Mouse (Mus musculus) heart, postnatal 36 days (tissue): ENCODE measurements around the gene Dpp10. TPM values are rescaled to one million over a fixed set of nuclear protein-coding genes. Genes with fewer than 3 reads are reported as not detected.
A peak's percentile ranks its signal among the peaks of the same experiment; 100 is the strongest.

Source experiments
- DNase-seq, 2 experiments: peaks; one replicate each; pipeline ENCODE4 v3.0.0; 2021 to 2022
- intact Hi-C: fragments of 180-260 bp; cut with DNase I; formaldehyde crosslinking; loops from one replicate; pipeline ENCODE4 v1.15.1; 2025
- total RNA-seq, 2 experiments: library from RNA; stranded (reverse); gene quantifications; 2 replicates each; pipeline ENCODE4 v1.2.3; 2021

Dpp10 gene
- not detected for total RNA-seq

DNA sequence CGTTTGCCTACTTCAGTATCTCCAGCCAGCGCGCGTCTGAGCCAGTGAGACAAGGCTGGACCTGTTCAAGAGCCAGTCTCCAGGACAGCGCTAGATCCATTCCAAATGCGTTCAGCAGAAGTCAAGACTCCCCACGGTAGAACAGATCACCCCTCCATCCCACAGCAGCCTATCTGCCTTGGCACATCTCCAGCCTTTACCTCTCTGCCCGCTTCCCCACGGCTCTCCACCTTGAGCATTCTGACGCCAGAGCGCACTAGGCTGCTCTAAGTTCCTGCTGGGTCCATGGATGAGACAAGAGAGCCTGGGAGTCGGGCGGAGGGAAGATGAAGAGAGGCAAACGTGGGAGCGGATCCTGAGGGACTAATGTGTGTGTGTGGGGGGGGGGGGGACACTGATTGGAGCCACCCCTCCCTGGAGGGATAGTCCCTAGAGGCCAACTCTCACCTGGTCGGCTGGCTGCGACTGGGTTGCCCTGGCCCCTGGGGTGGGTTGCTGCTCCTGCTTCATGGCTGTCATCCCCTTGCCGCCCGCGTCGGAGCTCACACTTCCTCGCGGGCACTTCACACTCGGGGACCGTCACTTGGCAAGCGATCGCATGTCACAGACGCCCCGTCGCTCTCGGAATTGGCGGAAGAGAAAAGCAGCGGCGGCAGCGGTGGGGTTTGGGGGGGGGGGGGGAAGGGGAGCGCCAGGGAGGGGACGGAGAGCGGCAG, at the start of gene Dpp10:
Gene Dpp10, minus strand, starts transcription at position 635 of the 716 bp plus-strand sequence.
- DNase-seq: no peak
- intact Hi-C loops: no loop called here

DNA sequence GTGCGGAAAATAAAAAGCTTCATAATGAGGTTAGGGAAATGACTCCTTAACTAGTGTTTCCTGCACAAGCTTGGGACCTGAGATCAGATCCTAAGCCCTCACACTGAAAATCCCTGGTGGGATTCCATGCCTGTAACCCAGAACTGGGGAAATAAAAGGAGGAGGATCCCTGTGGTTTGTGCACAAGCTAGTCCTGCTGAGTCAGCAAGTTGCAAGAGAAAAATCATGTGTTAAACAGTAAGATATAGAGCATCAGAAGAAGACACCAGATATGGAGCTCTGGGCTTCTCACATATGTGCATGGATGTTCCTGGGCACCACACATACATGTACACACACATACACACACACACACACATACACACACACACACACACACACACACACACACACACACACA, 3.2 kb upstream of the Dpp10 start:
- intact Hi-C loops: no loop called here
- DNase-seq: no peak

DNA sequence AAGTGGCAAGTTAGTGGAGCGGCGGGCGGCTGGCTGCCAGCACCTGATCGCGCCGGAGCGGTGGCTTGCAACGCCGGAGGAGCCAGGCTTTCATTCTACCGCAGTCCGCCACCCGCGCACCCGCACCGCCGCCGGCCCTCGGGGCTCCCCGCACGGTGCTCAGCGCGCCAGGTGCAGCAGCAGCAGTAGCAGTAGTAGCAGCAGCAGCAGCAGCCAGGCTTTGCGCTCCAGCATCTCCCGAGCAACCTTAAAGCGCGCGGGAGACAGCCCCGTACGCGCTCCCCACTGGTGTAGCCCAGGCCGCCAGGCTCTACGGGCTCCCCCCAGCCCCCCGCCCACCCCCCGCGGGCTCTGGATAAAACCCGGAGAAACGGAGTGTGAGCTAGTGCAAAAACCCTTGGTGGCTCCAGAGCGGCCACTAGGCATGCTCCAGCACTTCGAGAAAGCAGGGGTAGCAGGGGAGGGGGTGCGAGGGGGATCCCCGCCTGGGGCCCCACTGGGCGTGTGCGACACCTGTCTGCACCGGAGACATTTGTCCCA, 472 bp upstream of the Dpp10 start:
- no peak for DNase-seq
- intact Hi-C loops: no loop called here

DNA sequence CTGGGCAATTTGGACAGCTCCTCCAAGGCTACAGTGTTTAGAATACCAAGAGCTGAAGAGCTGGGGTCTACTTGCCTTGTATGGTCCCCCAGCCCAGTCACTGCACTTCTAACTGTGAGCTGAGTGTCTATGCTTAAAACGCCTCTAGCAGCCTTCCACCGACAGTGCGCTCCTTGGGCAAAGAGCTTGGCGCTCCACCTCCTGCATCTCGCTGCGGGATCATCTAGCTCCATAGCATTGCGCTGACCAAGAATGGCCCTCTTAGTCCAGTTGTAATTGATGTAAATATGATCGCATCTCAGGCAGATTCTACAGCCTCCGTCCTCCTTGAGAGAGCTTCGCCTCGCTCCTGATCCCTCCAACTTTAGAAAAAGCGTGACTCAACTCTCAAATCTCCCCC, 1.2 kb downstream of the Dpp10 start:
- DNase-seq: no peak
- intact Hi-C loops: no loop called here

DNA sequence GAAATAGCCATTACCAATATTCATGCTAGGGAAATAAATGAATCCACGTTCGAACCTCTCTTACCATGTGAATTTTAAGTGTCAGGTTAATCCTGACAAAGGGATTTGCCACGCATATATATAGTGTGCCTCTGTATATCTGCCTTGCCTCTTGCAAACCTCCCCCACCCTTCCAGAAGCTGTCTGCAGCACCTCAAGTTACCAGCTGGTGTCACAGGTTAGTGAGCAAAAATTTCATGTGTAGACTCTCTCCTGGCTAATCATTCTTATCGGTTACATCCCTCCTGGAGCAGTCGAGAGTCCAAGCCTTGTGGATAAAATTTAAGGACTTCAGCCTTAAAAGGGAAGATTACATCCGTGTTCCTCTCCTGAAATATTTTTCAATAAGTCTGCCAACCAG, 1.9 kb downstream of the Dpp10 start:
- DNase-seq: no peak
- intact Hi-C loops: no loop called here

DNA sequence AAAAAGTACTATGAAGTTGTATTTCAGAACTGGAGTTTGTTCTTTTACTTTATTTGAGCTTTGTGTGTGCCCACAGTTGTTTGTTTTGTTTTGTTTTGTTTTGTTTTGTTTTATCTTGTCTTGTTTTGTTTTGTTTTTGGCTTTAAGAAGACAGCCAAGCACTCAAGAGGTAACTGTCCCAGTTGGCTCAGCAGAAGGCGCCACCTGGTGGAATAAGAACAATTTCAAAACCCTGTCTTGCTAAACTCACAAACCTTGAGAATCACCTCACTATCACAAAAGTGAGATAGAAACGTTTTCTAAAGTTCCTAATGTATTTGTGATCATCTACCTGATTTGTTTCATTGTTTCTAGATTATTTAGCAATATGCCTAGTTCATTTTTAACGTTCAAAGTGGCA, 3.8 kb downstream of the Dpp10 start:
- DNase-seq: no peak
- intact Hi-C loops: no loop called here

DNA sequence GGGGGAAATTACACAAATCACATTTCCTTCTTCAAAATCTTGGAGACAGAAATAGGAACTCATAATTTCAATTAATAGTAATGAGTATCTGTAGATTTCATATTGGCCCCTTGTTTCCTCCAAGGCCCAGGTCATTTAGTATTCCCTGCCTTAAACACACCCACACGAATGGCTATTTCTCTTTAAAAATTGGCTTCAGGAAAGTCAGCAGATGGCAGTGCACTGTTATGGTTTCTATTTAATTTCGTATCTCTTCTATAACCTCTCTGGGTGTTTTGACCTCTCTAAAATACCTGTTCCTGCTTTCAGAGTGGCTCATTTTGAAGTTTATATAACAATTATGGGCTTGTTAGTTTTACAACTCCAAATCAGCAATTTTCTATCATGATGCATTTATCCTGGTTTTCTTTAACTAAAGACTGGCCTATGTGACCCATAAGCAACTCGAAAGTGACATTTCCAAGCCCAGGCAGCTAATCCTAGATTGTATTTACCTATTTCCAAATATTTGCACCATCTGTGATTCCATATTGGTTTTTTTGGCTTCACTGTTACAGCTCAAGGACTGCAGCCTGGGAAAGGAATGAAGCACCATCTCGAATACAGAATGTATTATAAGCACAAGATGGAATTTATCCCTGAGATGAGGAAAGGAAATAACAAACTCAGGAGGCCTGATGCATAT, 9.9 kb downstream of the Dpp10 start:
- no peak for DNase-seq
- intact Hi-C loops: no loop called here

DNA sequence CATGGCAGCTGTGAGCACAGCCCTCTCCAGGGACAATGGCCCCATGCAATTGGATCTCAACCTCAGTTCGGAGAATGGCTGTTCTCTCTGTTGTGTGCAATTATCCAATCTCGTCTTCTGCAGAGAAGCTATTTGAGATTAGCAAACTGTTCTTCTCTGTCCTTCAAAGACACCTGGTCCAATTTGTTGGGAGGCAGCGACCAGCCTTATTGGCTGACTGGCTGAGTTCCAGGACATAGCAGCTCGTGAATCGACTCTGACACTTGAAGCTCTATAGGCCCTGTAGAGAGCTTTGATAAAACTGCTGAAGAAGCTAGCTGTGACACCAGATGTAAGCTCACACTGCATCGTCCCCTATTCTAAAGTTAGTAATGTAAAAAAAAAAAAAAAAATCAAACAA, 12.7 kb downstream of the Dpp10 start:
- intact Hi-C loops: no loop called here
- DNase-seq: no peak

DNA sequence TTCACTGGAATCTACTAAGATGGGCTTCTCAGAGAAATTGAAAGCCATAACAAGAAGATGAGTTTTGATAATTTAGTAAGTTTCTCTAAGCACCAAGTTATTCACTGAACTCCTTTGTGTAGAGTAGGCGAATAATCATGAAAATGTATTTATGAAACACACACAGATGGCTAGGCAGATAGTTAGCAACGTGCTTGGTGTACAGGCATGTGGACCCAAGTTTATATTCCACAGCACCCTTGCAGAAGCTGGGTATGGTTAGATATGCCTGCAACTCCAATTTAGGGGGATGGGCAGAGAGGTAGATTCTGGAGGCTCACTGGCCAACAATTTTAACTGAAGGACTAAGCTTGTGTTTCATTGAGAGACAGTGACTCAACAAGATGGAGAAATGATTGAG, 13.4 kb downstream of the Dpp10 start:
- intact Hi-C loops: no loop called here
- no peak for DNase-seq

DNA sequence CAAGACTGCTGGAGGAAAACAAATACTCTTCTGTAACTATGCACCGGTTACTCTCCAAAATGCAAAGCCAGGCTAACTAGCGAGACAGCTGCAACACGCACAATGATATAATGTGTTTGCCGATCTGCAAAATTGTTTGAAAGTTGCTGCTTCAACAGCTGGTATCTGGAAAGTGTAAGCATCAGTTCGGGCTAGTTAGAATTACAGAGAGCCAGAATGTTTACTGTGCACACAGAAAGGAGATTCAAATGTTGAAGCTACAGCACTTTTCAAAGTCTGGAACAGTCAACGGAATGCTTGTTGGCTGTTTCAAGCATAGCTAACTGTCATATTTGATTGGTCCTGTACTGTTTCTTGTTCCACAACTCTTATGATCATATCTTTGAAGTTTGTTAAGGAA, 42.6 kb downstream of the Dpp10 start:
- no peak for DNase-seq
- intact Hi-C loops: no loop called here

DNA sequence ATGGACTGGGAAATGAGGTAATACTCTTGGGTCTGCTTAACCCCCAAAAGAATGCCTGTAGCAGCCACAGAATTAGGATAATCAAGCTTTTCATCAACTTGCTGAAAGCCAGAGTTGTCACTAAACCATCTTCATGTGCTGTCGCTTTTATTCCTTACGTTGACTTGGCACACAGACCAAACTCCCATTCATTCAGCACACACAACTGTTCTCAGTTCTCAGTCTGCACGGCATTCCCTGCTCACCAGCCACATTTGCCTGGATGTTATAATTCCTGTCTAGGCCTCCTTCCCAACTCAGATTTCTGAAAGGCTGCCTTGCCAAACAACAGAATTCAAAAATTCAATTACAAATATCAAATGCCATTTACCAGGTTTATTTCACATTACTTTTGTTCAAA, 49.6 kb downstream of the Dpp10 start:
- intact Hi-C loops: no loop called here
- no peak for DNase-seq

DNA sequence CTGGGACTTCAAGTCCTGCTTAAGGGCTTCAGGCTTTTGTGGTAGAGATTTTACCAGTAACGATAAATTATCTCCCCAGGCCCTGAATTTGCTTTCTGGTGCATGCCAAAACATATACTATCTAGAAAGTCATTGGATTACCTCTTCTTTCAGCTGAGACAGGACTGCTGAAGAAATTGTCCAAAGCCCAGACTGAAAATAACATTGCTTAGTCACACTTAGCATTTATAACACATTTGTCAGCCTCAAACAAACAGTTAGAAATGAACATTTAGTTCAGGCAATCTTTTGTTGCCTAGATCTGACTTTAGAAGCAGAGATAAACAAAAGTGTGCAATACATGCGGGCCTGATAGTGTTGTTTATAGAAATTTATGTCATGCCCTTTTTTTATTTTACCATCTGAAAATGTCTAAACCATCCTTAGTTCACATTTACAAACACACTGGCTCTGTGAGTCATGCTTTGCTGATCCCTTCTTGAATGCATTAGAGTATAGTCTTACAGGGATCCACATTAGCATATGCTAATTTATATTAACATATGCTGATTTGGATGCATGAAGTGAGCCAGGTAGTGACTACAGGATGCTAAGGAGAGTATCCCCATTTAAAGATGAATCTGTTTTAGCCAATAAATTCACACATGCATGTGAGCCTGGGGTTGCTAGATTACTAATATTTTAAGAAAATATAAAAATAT, 59.9 kb downstream of the Dpp10 start:
- no peak for DNase-seq
- intact Hi-C loops: no loop called here

DNA sequence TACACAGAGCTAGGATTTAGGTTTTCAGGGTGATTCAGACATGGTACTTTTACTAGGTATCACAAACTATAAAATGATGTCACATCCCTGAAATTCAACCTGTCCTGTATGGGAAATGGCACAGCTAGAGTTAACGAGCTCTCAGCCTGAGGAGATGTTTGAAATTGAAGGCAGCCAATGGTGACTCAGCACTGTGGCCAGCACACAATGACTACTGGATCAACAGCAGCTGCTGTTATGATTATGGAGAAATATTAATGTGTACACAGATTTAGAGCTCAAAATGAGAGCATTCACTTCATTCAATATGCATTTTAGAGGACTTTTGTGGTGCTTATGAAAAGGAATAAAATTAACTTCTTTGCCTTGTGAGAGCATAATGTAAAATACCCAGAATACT, 66.8 kb downstream of the Dpp10 start:
- DNase-seq: no peak
- intact Hi-C loops: no loop called here

DNA sequence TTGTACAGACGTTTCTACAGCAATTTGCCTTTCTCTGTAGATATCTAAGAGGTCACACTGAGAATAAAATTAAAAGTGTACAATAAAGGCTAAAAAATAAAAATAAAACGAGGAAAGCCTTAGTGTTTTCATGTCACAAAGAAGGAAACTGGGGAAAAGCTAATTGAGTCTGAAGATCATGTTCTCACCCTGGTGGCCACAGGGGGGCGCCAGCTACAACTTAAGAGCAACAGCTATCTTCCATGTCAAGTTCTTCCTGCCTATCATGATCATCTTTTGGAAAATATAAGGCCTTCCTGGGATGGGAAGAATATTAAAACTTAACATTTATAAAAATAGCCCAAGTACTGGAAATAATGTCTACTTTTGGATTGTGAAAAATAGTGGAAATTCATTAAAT, 70.7 kb downstream of the Dpp10 start:
- intact Hi-C loops: no loop called here
- DNase-seq: no peak

DNA sequence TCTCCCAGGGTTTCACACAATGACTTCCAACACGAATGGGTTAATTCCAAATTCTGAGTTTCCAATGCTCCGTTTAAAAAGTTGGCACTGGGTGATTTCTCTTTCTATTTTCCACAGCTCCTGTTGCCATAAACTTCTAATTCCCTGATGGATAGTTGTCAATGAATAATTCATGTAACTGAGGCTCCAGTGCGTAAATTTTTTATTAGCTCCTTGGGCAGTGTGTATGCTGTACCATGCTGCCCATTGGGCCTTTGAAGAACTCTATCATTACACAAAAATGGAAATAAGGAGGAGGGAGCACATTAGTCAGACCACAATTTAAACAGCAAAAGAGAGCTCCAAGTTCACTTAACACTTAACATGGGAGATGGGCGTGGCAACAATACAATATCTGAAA, 99.2 kb downstream of the Dpp10 start:
- DNase-seq: no peak
- intact Hi-C loops: no loop called here

DNA sequence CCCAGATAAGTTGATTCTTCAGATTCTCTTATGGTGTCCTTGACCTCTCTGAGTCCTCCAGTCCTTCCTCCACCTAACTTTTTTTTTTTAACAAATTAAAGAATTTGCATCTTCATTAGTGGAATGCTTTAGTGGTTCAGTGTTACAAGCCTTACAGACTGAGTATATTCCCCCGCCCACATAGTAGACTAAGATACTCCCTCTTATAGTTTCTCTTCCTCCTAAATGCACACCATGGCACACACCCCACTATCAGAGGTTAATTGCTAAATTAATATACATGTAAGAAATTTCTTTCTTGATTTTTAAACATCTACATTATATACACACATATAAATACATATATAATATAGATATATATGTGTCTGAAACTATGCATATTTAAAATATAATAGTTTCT, 104.5 kb downstream of the Dpp10 start:
- intact Hi-C loops: no loop called here
- DNase-seq: no peak

DNA sequence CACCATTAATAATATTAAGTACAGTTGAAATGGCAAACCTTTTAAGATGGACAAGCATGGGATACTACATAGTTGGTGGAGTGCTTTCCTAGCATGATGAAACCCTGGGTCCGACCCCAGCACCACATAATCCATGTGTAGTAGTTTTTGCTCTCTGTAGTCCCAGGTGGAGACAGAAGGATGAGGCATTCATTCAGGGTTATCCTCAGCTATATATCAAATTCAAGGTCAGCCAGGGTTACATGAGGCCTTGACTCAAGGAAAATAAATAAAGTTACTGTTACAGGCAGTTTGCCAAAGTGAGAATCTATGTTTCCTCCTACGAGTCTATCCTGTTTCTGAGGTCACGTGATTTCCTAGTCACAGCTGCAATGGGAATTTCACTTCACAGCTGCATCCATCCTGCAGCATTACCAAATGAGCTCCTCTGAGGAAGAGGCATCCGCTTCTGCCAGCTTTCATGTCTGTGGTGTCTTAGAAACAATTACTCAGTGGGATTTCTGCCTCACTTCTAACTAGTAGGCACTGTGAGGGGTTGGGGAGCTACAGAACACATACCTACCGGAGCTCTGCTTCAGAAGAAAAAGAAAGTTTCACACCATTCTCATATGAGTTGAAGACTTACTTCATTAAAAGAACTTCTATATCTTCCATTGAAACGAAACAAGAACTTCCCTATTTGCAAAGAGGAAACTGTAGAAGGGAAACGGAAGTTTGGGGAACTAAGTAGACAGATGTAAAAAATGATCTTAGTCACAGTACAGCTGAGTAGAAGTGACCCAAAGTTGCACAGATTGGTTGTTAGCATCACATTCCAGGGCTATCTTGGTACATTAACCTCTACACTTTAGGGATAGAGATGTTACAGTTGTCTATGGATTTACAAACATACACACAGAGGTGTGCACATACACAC, 111.3 kb downstream of the Dpp10 start:
- peak; percentile 1 to 15 for DNase-seq
- intact Hi-C loops: no loop called here

DNA sequence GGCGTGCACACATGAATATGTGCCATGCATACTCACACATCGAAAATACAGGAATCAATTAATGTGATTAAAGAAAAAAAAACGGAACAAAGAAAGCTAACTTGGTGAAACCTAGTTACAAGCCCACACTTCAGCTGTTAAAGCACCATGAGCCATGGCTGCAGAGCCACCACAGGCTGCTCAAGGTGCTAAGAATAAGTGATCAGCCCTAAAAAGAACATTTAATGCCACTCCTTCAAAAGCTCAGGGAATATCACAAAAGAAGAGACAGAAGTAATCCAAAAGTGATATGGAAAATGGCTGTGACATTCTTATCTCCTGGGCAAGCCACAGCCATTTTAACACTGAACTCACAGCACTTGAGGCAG, 117.4 kb downstream of the Dpp10 start:
- DNase-seq: no peak
- intact Hi-C loops: no loop called here

DNA sequence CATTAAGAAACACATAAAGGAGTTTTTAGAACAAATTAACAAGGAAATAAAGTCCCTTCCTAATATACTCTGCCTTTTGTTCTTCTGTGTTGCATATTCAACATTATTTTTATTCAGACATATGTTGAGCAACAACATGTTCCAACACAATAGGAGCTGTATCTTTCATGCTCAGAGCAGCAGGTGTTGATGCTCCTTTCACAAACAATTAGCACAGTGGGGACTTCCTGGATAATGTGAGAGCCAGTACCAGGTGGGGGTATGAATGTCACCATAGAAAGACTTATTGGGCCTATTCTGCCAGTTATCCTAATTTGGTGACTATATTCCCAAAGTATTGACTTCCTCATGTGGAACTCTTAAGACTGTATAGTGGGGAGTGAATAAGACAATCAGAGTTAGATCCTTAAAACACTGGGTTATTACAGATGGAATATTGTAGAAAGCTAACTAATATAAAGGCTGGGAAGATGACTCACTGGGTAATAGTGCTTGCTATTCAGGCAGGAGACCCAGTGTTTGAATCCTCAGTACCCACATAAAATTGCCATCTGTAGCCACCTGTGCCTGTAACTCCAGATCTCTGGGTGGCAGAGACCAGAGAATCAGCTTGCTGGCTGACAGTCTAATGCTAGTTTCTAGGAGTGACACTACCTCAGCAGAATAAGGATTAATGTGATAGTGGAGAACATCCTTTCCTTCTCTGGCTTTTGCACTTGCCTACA, 117.9 kb downstream of the Dpp10 start:
- intact Hi-C loops: no loop called here
- no peak for DNase-seq

DNA sequence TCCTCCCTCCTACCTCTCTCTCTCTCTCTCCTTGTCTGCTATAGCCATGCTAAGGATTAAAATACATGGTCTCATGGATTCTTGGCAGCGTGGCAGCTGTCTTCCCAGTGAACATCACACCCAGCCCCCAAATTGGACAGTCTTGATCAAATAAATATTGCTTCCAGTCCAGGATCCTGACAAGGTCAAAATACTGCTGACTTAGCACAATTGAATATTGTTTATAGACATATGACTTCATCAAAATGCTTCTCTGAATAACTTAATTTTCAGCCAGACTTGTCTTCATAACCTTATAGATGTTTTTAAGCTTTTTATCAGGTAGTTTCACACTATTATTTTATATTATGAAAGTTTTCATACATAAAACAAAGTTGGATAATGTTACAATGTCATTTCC, 120.5 kb downstream of the Dpp10 start:
- intact Hi-C loops: no loop called here
- DNase-seq: no peak
